Mouse (Mus musculus) liver, adult 2 months (tissue): ENCODE data around the gene Peli2. TPM values are rescaled to one million over a fixed set of nuclear protein-coding genes. Genes with fewer than 3 reads are reported as not detected.

Source experiments
- DNase-seq: peaks from one replicate; pipeline ENCODE4 v3.0.0-alpha.2; 2011; ENCODE audit warnings: low read depth, low spot score; ENCODE audit errors: extremely low read depth
- H3K27ac ChIP-seq: fragments of 200-500 bp; replicated peaks from 2 replicates; pipeline ENCODE4 v1.5.1; 2012; ENCODE audit warnings: low read depth, mild to moderate bottlenecking, control low read depth, inconsistent platforms, low read length; ENCODE audit not compliant: insufficient read depth
- H3K27me3 ChIP-seq: fragments of 200-500 bp; 2 replicates; pipeline ENCODE4 v1.6.1; 2012; ENCODE audit warnings: mild to moderate bottlenecking, moderate library complexity, low read length, inconsistent platforms; ENCODE audit not compliant: control insufficient read depth, insufficient read depth
- H3K36me3 ChIP-seq: fragments of 200-500 bp; 2 replicates; pipeline ENCODE4 v1.6.1; 2012; ENCODE audit warnings: low read length, inconsistent platforms; ENCODE audit not compliant: control insufficient read depth, insufficient read depth
- H3K4me1 ChIP-seq: fragments of 200-500 bp; 2 replicates; pipeline ENCODE4 v1.6.1; 2011; ENCODE audit warnings: low read length; ENCODE audit not compliant: control insufficient read depth, insufficient read depth
- H3K4me3 ChIP-seq: fragments of 200-500 bp; 2 replicates; pipeline ENCODE4 v1.5.1; 2011; ENCODE audit warnings: low read depth, mild to moderate bottlenecking, control low read depth, low read length, moderate library complexity; ENCODE audit not compliant: insufficient read depth
- H3K79me2 ChIP-seq: fragments of 200-500 bp; 2 replicates; pipeline ENCODE4 v1.6.1; 2012; ENCODE audit warnings: inconsistent platforms, mild to moderate bottlenecking, low read length, moderate library complexity; ENCODE audit not compliant: control insufficient read depth, insufficient read depth
- H3K9ac ChIP-seq: fragments of 200-500 bp; 2 replicates; pipeline ENCODE4 v1.6.1; 2012; ENCODE audit warnings: low read depth, mild to moderate bottlenecking, control low read depth, inconsistent platforms, low read length
- CTCF ChIP-seq: fragments of 200-500 bp; IDR thresholded peaks from 2 replicates; pipeline ENCODE4 v1.5.1; 2011; ENCODE audit warnings: low read depth, low read length, control low read depth
- POLR2A ChIP-seq: fragments of 200-500 bp; IDR thresholded peaks from 2 replicates; pipeline ENCODE4 v1.6.1; 2011; ENCODE audit warnings: low read length, control low read depth; ENCODE audit not compliant: insufficient read depth; ENCODE audit errors: extremely low read depth
- WGBS: fragments of 180-500 bp; shearing (Covaris S2); methylation state at CpG from one replicate; pipeline ENCODE4 v1.1.7; 2018; 5-methylcytosine and 5-hydroxymethylcytosine counted together
- polyA plus RNA-seq: library from polyadenylated mRNA; depleted of rRNA; stranded (reverse); fragments of >200 nt; gene quantifications from 2 replicates; pipeline ENCODE4 v1.2.3, GENCODE M21; 2012
- total RNA-seq: library from RNA; depleted of rRNA; stranded (reverse); fragments of >200 nt; gene quantifications from 2 replicates; pipeline ENCODE4 v1.2.3, GENCODE M21; 2014

Peli2 gene
- total and polyA plus RNA-seq, 2 experiments = 12.7 to 14.7 TPM

- 32% methylated on average over 8 of the region's 8 CpGs for WGBS
- TF ChIP-seq POLR2A = no peak
- no peak for TF ChIP-seq CTCF
- Histone ChIP-seq H3K27ac (peak overlapping the region; percentile 69; the same call in 1 of the 2 replicates), H3K4me3 (no peak overlapping the region), H3K36me3 (no peaks in the 10 kb centered on the region), H3K27me3 (no peaks in the 10 kb centered on the region), H3K79me2 (peaks cover 8% of the 10 kb centered on the region; the same call in 1 of the 2 replicates), H3K4me1 (peaks cover 30% of the 10 kb centered on the region), H3K9ac (no peak overlapping the region)
- peak; percentile 83 for DNase-seq
Observed at GRCm38 (mm10) chr14:48201403-48201802, 80.8 kb downstream of the Peli2 start.

GRCm38 (mm10) chr14:48202096-48203036, 81.7 kb downstream of the Peli2 start:
- peak; percentile 89 for DNase-seq
- Histone ChIP-seq H3K4me3 (no peak overlapping the region), H3K27me3 (no peaks in the 10 kb centered on the region), H3K27ac (peak overlapping the region; percentile 69), H3K4me1 (peaks cover 32% of the 10 kb centered on the region), H3K36me3 (no peaks in the 10 kb centered on the region), H3K9ac (no peak overlapping the region), H3K79me2 (peaks cover 14% of the 10 kb centered on the region; the same call in 1 of the 2 replicates)
- no peak for TF ChIP-seq CTCF
- WGBS = 40% methylated on average over 17 of the region's 17 CpGs

- no peak for DNase-seq
- H3K79me2 ChIP-seq = peaks cover 12% of the 10 kb centered on the region; the same call in 1 of the 2 replicates
- no peak overlapping the region for H3K9ac ChIP-seq
- 70% methylated on average over 10 of the region's 10 CpGs for WGBS
- peak overlapping the region; percentile 14; the same call in 1 of the 2 replicates for H3K27ac ChIP-seq
- H3K36me3 ChIP-seq = no peaks in the 10 kb centered on the region
- peaks cover 30% of the 10 kb centered on the region for H3K4me1 ChIP-seq
- H3K4me3 ChIP-seq = no peak overlapping the region
- no peaks in the 10 kb centered on the region for H3K27me3 ChIP-seq
- TF ChIP-seq CTCF = no peak
- no peak for TF ChIP-seq POLR2A
Observed at GRCm38 (mm10) chr14:48205044-48205443, 84.4 kb downstream of the Peli2 start.

DNA sequence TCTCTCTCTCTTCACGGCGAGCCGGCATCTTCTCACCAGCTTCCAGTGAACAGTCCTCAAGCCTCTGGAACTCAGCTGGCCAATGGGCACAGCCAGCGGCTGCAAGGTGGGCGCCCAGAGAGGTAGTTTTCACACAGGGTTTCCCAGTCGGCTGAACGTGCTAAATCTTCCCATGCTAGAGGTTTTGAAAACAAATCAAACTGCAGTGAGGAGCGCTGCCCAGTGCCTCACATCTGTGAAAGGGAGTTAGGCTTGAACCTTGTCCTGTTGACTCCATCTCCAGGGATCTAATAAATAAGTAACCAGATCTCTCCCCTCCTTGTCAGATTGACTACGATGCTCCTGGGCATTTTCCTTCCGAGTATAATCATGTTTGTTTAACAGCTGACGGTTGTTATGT, 85.0 kb downstream of the Peli2 start:
- TF ChIP-seq POLR2A (no peak), CTCF (no peak)
- 31% methylated on average over 8 of the region's 11 CpGs for WGBS

GRCm38 (mm10) chr14:48207119-48207518, 86.5 kb downstream of the Peli2 start:
- Histone ChIP-seq H3K4me1 (peaks cover 20% of the 10 kb centered on the region), H3K79me2 (peaks cover 12% of the 10 kb centered on the region; the same call in 1 of the 2 replicates), H3K36me3 (no peaks in the 10 kb centered on the region), H3K9ac (no peak overlapping the region), H3K27ac (no peak overlapping the region), H3K4me3 (no peak overlapping the region), H3K27me3 (no peaks in the 10 kb centered on the region)
- WGBS = 75% methylated on average over 15 of the region's 15 CpGs
- DNase-seq = no peak
- TF ChIP-seq POLR2A (no peak), CTCF (no peak)

More for the DNA sequence above, 85.0 kb downstream of the Peli2 start:
- Histone ChIP-seq H3K79me2 (peaks cover 12% of the 10 kb centered on the region; the same call in 1 of the 2 replicates), H3K9ac (peak overlapping the region; percentile 43; the same call in 1 of the 2 replicates), H3K4me3 (peak overlapping the region; percentile 51; the same call in 1 of the 2 replicates), H3K36me3 (no peaks in the 10 kb centered on the region), H3K4me1 (peaks cover 30% of the 10 kb centered on the region), H3K27me3 (no peaks in the 10 kb centered on the region), H3K27ac (peak overlapping the region; percentile 67)
- DNase-seq = peak; percentile 94
